Mouse (Mus musculus): ENCODE measurements around the gene Tbc1d22a. TPM values are rescaled to one million over a fixed set of nuclear protein-coding genes. Genes with fewer than 3 reads are reported as not detected.

Tbc1d22a gene
- total and polyA plus RNA-seq, 2 experiments from 2014 or later, result 9.7 to 31.4 TPM

DNA sequence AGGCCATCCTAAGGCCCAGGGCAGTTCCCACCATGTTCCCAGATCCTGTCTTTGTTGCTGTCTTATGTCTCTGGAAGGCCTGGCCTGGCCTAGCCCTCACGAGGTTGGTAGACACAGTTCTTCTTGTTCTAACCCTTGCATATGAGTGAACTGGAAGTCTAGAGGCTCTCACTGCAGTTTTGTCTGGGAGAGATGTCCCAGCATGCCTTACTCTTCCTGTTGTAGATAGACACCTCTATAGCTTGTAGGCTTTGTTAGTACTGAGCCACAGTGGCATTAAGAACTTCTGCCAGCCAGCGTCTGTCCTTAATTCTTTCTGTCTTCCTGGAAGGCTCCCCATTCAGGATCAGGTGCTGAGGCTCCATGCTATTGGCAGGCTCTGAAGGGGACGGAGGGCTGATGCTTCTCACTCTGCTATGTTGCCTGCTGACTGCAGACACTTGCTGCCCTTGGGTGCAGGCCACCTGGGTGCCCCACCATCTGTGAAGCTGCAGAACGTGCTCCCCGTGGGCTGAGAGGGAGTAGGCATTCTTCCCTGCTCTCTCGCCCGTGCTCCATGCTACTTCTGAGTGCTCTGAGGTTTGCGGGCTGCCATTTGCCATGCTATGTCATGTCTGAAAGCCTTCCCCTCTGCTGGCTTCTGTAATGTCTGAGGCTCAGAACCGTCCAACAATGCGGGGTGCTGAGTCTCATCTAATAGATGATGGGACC lies 150.8 kb downstream of the Tbc1d22a start:
- ATAC-seq (ENCODE audit: insufficient read depth, low read depth), result no peak
- Histone ChIP-seq H3K36me3 (replicated peaks; ENCODE audit: control insufficient read depth, insufficient read depth, low read length) (no peaks in the 10 kb centered on the region), H3K27me3 (ENCODE audit: control insufficient read depth, insufficient read depth, low read length) (no peaks in the 10 kb centered on the region), H3K27ac (ENCODE audit: low read depth) (no peak overlapping the region), H3K9me3 (replicated peaks; ENCODE audit: control insufficient read depth, low read length) (no peaks in the 10 kb centered on the region), H3K4me3 (ENCODE audit: low read depth, low read length) (no peak overlapping the region), H3K4me2 (ENCODE audit: low read depth, low read length) (no peak overlapping the region), H3K9ac (replicated peaks; ENCODE audit: low read depth, low read length) (no peak overlapping the region), H3K4me1 (ENCODE audit: control insufficient read depth, insufficient read depth) (peaks cover 6% of the 10 kb centered on the region)
- DNase-seq (ENCODE audit: low spot score), result no peak
- no peak for TF ChIP-seq EP300 (IDR thresholded peaks at IDR 0.05; ENCODE audit: low read depth)
- TF ChIP-seq CTCF (IDR thresholded peaks at IDR 0.05; ENCODE audit: low read depth), result no peak
- 87% methylated on average over 10 of the region's 10 CpGs for WGBS

DNA sequence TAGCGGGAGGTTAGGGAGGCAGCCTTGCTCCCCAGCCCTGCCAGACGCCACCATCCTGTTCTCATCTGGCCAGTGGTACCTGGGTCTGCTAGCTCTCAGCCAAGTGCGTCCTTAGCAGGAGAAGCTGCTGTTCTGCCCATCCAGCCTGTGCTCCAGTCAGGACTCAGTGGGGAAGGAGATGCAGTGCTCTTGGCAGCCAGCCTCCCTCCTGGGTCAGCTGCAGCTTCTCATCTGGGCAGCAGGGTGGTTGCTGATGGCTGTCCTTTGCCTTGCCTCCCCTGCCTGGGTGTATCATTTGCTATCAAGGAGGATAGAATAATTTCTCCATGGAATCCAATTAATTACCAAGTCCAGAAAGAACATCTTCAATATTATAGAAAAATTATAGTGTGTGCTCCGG lies 152.5 kb downstream of the Tbc1d22a start:
- no peaks in the 10 kb centered on the region for H3K27me3 ChIP-seq (ENCODE audit: control insufficient read depth, insufficient read depth, low read length)
- no peaks in the 10 kb centered on the region for H3K9me3 ChIP-seq (replicated peaks; ENCODE audit: control insufficient read depth, low read length)
- 78% methylated on average over 4 of the region's 4 CpGs for WGBS
- no peak for DNase-seq (ENCODE audit: low spot score)
- ATAC-seq (ENCODE audit: insufficient read depth, low read depth), result no peak
- no peaks in the 10 kb centered on the region for H3K36me3 ChIP-seq (replicated peaks; ENCODE audit: control insufficient read depth, insufficient read depth, low read length)
- no peak overlapping the region for H3K27ac ChIP-seq (ENCODE audit: low read depth)
- peaks cover 6% of the 10 kb centered on the region for H3K4me1 ChIP-seq (ENCODE audit: control insufficient read depth, insufficient read depth)
- H3K9ac ChIP-seq (replicated peaks; ENCODE audit: low read depth, low read length), result no peak overlapping the region
- H3K4me2 ChIP-seq (ENCODE audit: low read depth, low read length), result no peak overlapping the region
- H3K4me3 ChIP-seq (ENCODE audit: low read depth, low read length), result no peak overlapping the region
- TF ChIP-seq CTCF (IDR thresholded peaks at IDR 0.05; ENCODE audit: low read depth), result no peak
- TF ChIP-seq EP300 (IDR thresholded peaks at IDR 0.05; ENCODE audit: low read depth), result no peak

GRCm38 (mm10) chr15:86367247-86367646 lies 153.0 kb downstream of the Tbc1d22a start:
- Histone ChIP-seq H3K36me3 (replicated peaks; ENCODE audit: control insufficient read depth, insufficient read depth, low read length) (no peaks in the 10 kb centered on the region), H3K4me1 (ENCODE audit: control insufficient read depth, insufficient read depth) (peaks cover 5% of the 10 kb centered on the region), H3K9ac (replicated peaks; ENCODE audit: low read depth, low read length) (no peak overlapping the region), H3K9me3 (replicated peaks; ENCODE audit: control insufficient read depth, low read length) (no peaks in the 10 kb centered on the region), H3K4me3 (ENCODE audit: low read depth, low read length) (no peak overlapping the region), H3K4me2 (ENCODE audit: low read depth, low read length) (no peak overlapping the region), H3K27ac (ENCODE audit: low read depth) (no peak overlapping the region), H3K27me3 (ENCODE audit: control insufficient read depth, insufficient read depth, low read length) (no peaks in the 10 kb centered on the region)
- DNase-seq (ENCODE audit: low spot score) (peak; percentile 10), ATAC-seq (ENCODE audit: insufficient read depth, low read depth) (no peak)
- no peak for TF ChIP-seq CTCF (IDR thresholded peaks at IDR 0.05; ENCODE audit: low read depth)
- TF ChIP-seq EP300 (IDR thresholded peaks at IDR 0.05; ENCODE audit: low read depth), result no peak
- 60% methylated on average over 8 of the region's 8 CpGs for WGBS

DNA sequence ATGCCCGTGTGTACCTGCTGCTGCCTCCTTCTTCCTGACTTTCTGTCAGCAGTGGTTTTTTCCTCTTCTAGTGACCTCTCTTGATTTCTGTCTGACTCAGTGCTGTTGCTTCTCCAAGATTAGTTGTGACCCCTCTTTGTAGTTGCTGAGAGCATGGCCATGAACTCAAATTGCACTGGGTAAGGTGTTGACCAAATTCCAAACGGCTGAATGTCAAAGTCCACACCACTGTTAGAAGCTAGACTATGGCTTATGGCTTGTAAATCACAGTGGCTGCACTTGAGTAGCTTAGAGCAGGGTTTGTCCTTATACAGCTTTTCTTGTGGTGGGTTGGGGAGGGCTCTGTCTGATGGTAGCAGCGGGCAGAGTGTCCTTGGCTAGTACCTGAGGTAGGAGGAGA lies 156.6 kb downstream of the Tbc1d22a start:
- ATAC-seq (ENCODE audit: insufficient read depth, low read depth) (no peak), DNase-seq (ENCODE audit: low spot score) (no peak)
- Histone ChIP-seq H3K9ac (replicated peaks; ENCODE audit: low read depth, low read length) (no peak overlapping the region), H3K36me3 (replicated peaks; ENCODE audit: control insufficient read depth, insufficient read depth, low read length) (no peaks in the 10 kb centered on the region), H3K4me1 (ENCODE audit: control insufficient read depth, insufficient read depth) (no peaks in the 10 kb centered on the region), H3K4me2 (ENCODE audit: low read depth, low read length) (no peak overlapping the region), H3K27me3 (ENCODE audit: control insufficient read depth, insufficient read depth, low read length) (no peaks in the 10 kb centered on the region), H3K27ac (ENCODE audit: low read depth) (no peak overlapping the region), H3K4me3 (ENCODE audit: low read depth, low read length) (no peak overlapping the region), H3K9me3 (replicated peaks; ENCODE audit: control insufficient read depth, low read length) (no peaks in the 10 kb centered on the region)
- WGBS, result 74% methylated on average over 3 of the region's 3 CpGs
- TF ChIP-seq EP300 (IDR thresholded peaks at IDR 0.05; ENCODE audit: low read depth) (no peak), CTCF (IDR thresholded peaks at IDR 0.05; ENCODE audit: low read depth) (no peak)

GRCm38 (mm10) chr15:86375262-86375661 lies 161.0 kb downstream of the Tbc1d22a start:
- Histone ChIP-seq H3K9me3 (replicated peaks; ENCODE audit: control insufficient read depth, low read length) (no peaks in the 10 kb centered on the region), H3K4me1 (ENCODE audit: control insufficient read depth, insufficient read depth) (no peaks in the 10 kb centered on the region), H3K27me3 (ENCODE audit: control insufficient read depth, insufficient read depth, low read length) (no peaks in the 10 kb centered on the region), H3K9ac (replicated peaks; ENCODE audit: low read depth, low read length) (no peak overlapping the region), H3K4me2 (ENCODE audit: low read depth, low read length) (no peak overlapping the region), H3K27ac (ENCODE audit: low read depth) (no peak overlapping the region), H3K36me3 (replicated peaks; ENCODE audit: control insufficient read depth, insufficient read depth, low read length) (no peaks in the 10 kb centered on the region), H3K4me3 (ENCODE audit: low read depth, low read length) (no peak overlapping the region)
- DNase-seq (ENCODE audit: low spot score) (no peak), ATAC-seq (ENCODE audit: insufficient read depth, low read depth) (no peak)
- 72% methylated on average over 3 of the region's 3 CpGs for WGBS
- TF ChIP-seq CTCF (IDR thresholded peaks at IDR 0.05; ENCODE audit: low read depth), result no peak
- TF ChIP-seq EP300 (IDR thresholded peaks at IDR 0.05; ENCODE audit: low read depth), result no peak

- DNase-seq (ENCODE audit: low spot score) (no peak), ATAC-seq (ENCODE audit: insufficient read depth, low read depth) (no peak)
- no peaks in the 10 kb centered on the region for H3K36me3 ChIP-seq (replicated peaks; ENCODE audit: control insufficient read depth, insufficient read depth, low read length)
- WGBS, result 90% methylated on average over 6 of the region's 6 CpGs
- H3K27me3 ChIP-seq (ENCODE audit: control insufficient read depth, insufficient read depth, low read length), result no peaks in the 10 kb centered on the region; the same call in 1 of the 2 replicates
- no peak for TF ChIP-seq CTCF (IDR thresholded peaks at IDR 0.05; ENCODE audit: low read depth)
- no peak for TF ChIP-seq EP300 (IDR thresholded peaks at IDR 0.05; ENCODE audit: low read depth)
- H3K9me3 ChIP-seq (replicated peaks; ENCODE audit: control insufficient read depth, low read length), result no peaks in the 10 kb centered on the region
- no peak overlapping the region for H3K9ac ChIP-seq (replicated peaks; ENCODE audit: low read depth, low read length)
- H3K4me1 ChIP-seq (ENCODE audit: control insufficient read depth, insufficient read depth), result no peaks in the 10 kb centered on the region
- H3K4me3 ChIP-seq (ENCODE audit: low read depth, low read length), result no peak overlapping the region
- H3K27ac ChIP-seq (ENCODE audit: low read depth), result no peak overlapping the region
- H3K4me2 ChIP-seq (ENCODE audit: low read depth, low read length), result no peak overlapping the region
Observed at GRCm38 (mm10) chr15:86375860-86376394, 161.7 kb downstream of the Tbc1d22a start.

All from heart, postnatal 0 days (tissue).